Mouse (Mus musculus): ENCODE data around the gene Nbl1. TPM values are rescaled to one million over a fixed set of nuclear protein-coding genes. Genes with fewer than 3 reads are reported as not detected.

Gene Nbl1
- polyA plus RNA-seq, 1 experiment from 2014 or later: 53.6 TPM

GRCm38 (mm10) chr4:139081270-139081931 lies 11.4 kb downstream of the Nbl1 start:
- H3K36me3 ChIP-seq (ENCODE audit: control insufficient read depth, insufficient read depth, low read length): peaks cover 6% of the 10 kb centered on the region
- no peak for DNase-seq (ENCODE audit: low spot score)
- H3K4me3 ChIP-seq (ENCODE audit: low read depth, low read length): no peak overlapping the region
- ATAC-seq (ENCODE audit: low FRiP score, low TSS enrichment): no peak
- no peak overlapping the region for H3K27ac ChIP-seq (replicated peaks)
- no peak overlapping the region for H3K9ac ChIP-seq (ENCODE audit: low read length)
- H3K9me3 ChIP-seq (ENCODE audit: control insufficient read depth, low read length): no peaks in the 10 kb centered on the region
- 81% methylated on average over 18 of the region's 18 CpGs for WGBS
- no peaks in the 10 kb centered on the region for H3K4me1 ChIP-seq (replicated peaks; ENCODE audit: control insufficient read depth, insufficient read depth)
- TF ChIP-seq CTCF (IDR thresholded peaks at IDR 0.05; ENCODE audit: low read depth) (no peak), EP300 (optimal IDR thresholded peaks at IDR 0.05) (no peak)
- no peaks in the 10 kb centered on the region for H3K27me3 ChIP-seq (ENCODE audit: control insufficient read depth, insufficient read depth, low read length)
- H3K4me2 ChIP-seq (replicated peaks; ENCODE audit: low read depth): no peak overlapping the region

DNA sequence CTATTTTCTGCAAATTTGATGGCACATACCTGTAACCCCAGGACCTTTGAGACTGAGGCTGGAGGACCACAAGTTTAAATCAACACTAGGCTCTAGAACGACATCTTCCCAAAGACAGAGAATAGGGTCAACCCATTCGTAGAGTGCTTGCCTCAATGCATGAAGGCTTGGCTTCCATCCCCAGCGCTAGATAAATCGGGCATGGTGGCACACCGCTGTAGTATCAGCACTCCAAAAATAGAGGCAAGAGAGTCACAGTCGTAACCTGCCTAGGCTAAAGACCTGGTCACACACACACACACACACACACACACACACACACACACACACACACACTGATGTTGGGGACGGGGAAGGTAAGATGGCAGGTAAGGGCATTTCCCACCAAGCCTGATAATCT lies 12.5 kb downstream of the Nbl1 start:
- Histone ChIP-seq H3K27me3 (ENCODE audit: control insufficient read depth, insufficient read depth, low read length) (0 out of 2 replicates have a peak, but pooled peaks cover 5% of the 10 kb centered on the region), H3K9ac (ENCODE audit: low read length) (no peak overlapping the region), H3K36me3 (ENCODE audit: control insufficient read depth, insufficient read depth, low read length) (peaks cover 6% of the 10 kb centered on the region), H3K27ac (replicated peaks) (no peak overlapping the region), H3K4me3 (ENCODE audit: low read depth, low read length) (no peak overlapping the region), H3K4me2 (replicated peaks; ENCODE audit: low read depth) (no peak overlapping the region), H3K9me3 (ENCODE audit: control insufficient read depth, low read length) (no peaks in the 10 kb centered on the region), H3K4me1 (replicated peaks; ENCODE audit: control insufficient read depth, insufficient read depth) (peaks cover 3% of the 10 kb centered on the region; the same call in 1 of the 2 replicates)
- no peak for TF ChIP-seq EP300 (optimal IDR thresholded peaks at IDR 0.05)
- TF ChIP-seq CTCF (IDR thresholded peaks at IDR 0.05; ENCODE audit: low read depth): no peak
- 95% methylated on average over 7 of the region's 7 CpGs for WGBS
- ATAC-seq (ENCODE audit: low FRiP score, low TSS enrichment) (no peak), DNase-seq (ENCODE audit: low spot score) (no peak)

- DNase-seq (ENCODE audit: low spot score) (no peak), ATAC-seq (ENCODE audit: low FRiP score, low TSS enrichment) (no peak)
- Histone ChIP-seq H3K27me3 (ENCODE audit: control insufficient read depth, insufficient read depth, low read length) (peaks cover 5% of the 10 kb centered on the region; the same call in 1 of the 2 replicates), H3K9ac (ENCODE audit: low read length) (no peak overlapping the region), H3K4me1 (replicated peaks; ENCODE audit: control insufficient read depth, insufficient read depth) (peaks cover 3% of the 10 kb centered on the region; the same call in 1 of the 2 replicates), H3K36me3 (ENCODE audit: control insufficient read depth, insufficient read depth, low read length) (peaks cover under 1% of the 10 kb centered on the region; the same call in 1 of the 2 replicates), H3K4me2 (replicated peaks; ENCODE audit: low read depth) (no peak overlapping the region), H3K4me3 (ENCODE audit: low read depth, low read length) (no peak overlapping the region), H3K27ac (replicated peaks) (no peak overlapping the region), H3K9me3 (ENCODE audit: control insufficient read depth, low read length) (no peaks in the 10 kb centered on the region)
- 84% methylated on average over 11 of the region's 11 CpGs for WGBS
- TF ChIP-seq EP300 (optimal IDR thresholded peaks at IDR 0.05) (no peak), CTCF (IDR thresholded peaks at IDR 0.05; ENCODE audit: low read depth) (no peak)
These were observed 13.4 kb downstream of the Nbl1 start for GRCm38 (mm10) chr4:139079439-139079838.

DNA sequence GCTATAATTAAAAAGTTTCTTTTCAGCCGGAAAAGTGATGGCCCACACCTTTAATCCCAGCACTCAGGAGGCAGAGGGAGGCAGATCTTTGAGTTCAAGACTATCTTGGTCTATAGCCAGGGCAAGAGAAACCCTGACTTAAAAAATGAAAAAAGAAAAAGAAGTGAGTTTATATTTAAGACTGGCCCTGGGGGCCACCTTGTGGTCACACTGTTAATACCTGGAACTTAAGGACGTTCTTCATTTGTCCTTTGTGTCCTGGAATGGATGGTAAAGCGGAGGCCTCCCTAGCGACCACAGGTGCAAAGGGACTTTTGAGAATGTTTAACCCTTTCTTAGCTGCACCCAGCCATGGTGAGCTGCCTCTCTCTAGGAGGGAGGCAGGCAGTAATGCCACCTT lies 14.1 kb downstream of the Nbl1 start:
- ATAC-seq (ENCODE audit: low FRiP score, low TSS enrichment): no peak
- no peak overlapping the region for H3K9ac ChIP-seq (ENCODE audit: low read length)
- TF ChIP-seq EP300 (optimal IDR thresholded peaks at IDR 0.05) (no peak), CTCF (IDR thresholded peaks at IDR 0.05; ENCODE audit: low read depth) (peak; percentile 63)
- no peak overlapping the region for H3K27ac ChIP-seq (replicated peaks)
- H3K27me3 ChIP-seq (ENCODE audit: control insufficient read depth, insufficient read depth, low read length): peaks cover 7% of the 10 kb centered on the region; the same call in 1 of the 2 replicates
- 22% methylated on average over 4 of the region's 4 CpGs for WGBS
- H3K36me3 ChIP-seq (ENCODE audit: control insufficient read depth, insufficient read depth, low read length): no peaks in the 10 kb centered on the region
- DNase-seq (ENCODE audit: low spot score): no peak
- no peak overlapping the region for H3K4me2 ChIP-seq (replicated peaks; ENCODE audit: low read depth)
- H3K4me1 ChIP-seq (replicated peaks; ENCODE audit: control insufficient read depth, insufficient read depth): peaks cover 3% of the 10 kb centered on the region; the same call in 1 of the 2 replicates
- no peaks in the 10 kb centered on the region for H3K9me3 ChIP-seq (ENCODE audit: control insufficient read depth, low read length)
- no peak overlapping the region for H3K4me3 ChIP-seq (ENCODE audit: low read depth, low read length)

GRCm38 (mm10) chr4:139078313-139078712 lies 14.5 kb downstream of the Nbl1 start:
- no peak for ATAC-seq (ENCODE audit: low FRiP score, low TSS enrichment)
- TF ChIP-seq CTCF (IDR thresholded peaks at IDR 0.05; ENCODE audit: low read depth) (peak; percentile 70), EP300 (optimal IDR thresholded peaks at IDR 0.05) (no peak)
- Histone ChIP-seq H3K9me3 (ENCODE audit: control insufficient read depth, low read length) (no peaks in the 10 kb centered on the region), H3K4me2 (replicated peaks; ENCODE audit: low read depth) (no peak overlapping the region), H3K27me3 (ENCODE audit: control insufficient read depth, insufficient read depth, low read length) (peaks cover 7% of the 10 kb centered on the region; the same call in 1 of the 2 replicates), H3K27ac (replicated peaks) (no peak overlapping the region), H3K4me3 (ENCODE audit: low read depth, low read length) (no peak overlapping the region), H3K9ac (ENCODE audit: low read length) (no peak overlapping the region), H3K36me3 (ENCODE audit: control insufficient read depth, insufficient read depth, low read length) (no peaks in the 10 kb centered on the region), H3K4me1 (replicated peaks; ENCODE audit: control insufficient read depth, insufficient read depth) (peaks cover 3% of the 10 kb centered on the region; the same call in 1 of the 2 replicates)
- 33% methylated on average over 2 of the region's 2 CpGs for WGBS
- DNase-seq (ENCODE audit: low spot score): no peak

DNA sequence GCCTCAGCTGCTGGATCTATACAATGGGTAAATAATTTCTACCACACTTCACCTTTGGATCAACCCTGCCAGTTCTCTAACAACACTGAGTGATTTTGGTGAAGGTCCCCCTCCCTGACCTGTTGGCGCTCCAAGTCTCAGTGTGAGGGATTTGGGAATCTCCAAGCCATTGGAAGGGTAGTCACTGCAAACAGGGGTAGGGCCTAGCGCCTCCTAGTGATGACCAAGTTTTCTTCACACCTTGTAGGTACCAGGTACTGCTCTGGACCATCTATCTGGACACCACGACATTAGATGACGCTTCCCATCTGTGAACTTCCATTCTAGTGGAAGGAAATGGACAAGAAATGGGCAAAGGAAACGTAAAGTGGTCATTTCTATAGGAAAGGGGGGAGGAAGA lies 16.9 kb downstream of the Nbl1 start:
- no peak for DNase-seq (ENCODE audit: low spot score)
- 24% methylated on average over 5 of the region's 5 CpGs for WGBS
- no peak overlapping the region for H3K9ac ChIP-seq (ENCODE audit: low read length)
- TF ChIP-seq CTCF (IDR thresholded peaks at IDR 0.05; ENCODE audit: low read depth) (peak; percentile 63), EP300 (optimal IDR thresholded peaks at IDR 0.05) (no peak)
- H3K4me3 ChIP-seq (ENCODE audit: low read depth, low read length): no peak overlapping the region
- H3K27ac ChIP-seq (replicated peaks): no peak overlapping the region
- H3K4me1 ChIP-seq (replicated peaks; ENCODE audit: control insufficient read depth, insufficient read depth): peaks cover 3% of the 10 kb centered on the region; the same call in 1 of the 2 replicates
- H3K36me3 ChIP-seq (ENCODE audit: control insufficient read depth, insufficient read depth, low read length): no peaks in the 10 kb centered on the region
- H3K9me3 ChIP-seq (ENCODE audit: control insufficient read depth, low read length): no peaks in the 10 kb centered on the region
- H3K4me2 ChIP-seq (replicated peaks; ENCODE audit: low read depth): peak overlapping the region; percentile 84
- ATAC-seq (ENCODE audit: low FRiP score, low TSS enrichment): no peak
- peaks cover 7% of the 10 kb centered on the region; the same call in 1 of the 2 replicates for H3K27me3 ChIP-seq (ENCODE audit: control insufficient read depth, insufficient read depth, low read length)
